Comparison of ENCODE assay signal across 19 mouse cellular contexts in the genomic region with DNA sequence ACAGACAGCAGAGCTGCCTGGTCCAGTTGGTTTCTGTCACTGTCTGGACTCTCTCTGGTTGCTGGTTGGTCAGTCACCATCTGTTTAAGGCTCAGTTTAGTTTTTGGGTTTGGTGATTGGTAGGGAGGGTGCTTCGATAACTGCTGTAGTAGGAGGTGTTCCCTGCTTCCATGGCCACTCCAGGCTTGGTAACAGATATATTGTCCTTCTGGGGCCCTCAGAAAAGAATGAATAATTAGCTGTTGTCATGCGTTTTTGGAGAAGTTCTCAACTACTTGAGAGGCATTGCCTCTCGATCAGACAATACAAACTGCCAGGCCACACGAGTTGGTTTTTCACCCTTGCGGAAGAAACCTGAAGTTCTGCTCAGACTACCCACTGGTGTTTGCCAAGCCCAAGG.
DNase-seq lines count a peak whose midpoint lies in the region; ATAC-seq lines count a peak whose summit lies in the region.
"Had no signal": no experiment of that assay in that cellular context is flagged by ENCODE, and none has a peak within 500 bp of the region (broad histone marks: within the 10 kb centered on the region; RNA-seq: fewer than 3 reads in every experiment).

No protein-coding gene starts in this region.

- H3K36me3 ChIP-seq in forebrain, embryonic 11.5 days (ENCODE audit: control insufficient read depth, insufficient read depth, low read length) = no peaks in the 10 kb centered on the region
- no peaks in the 10 kb centered on the region for H3K36me3 ChIP-seq in forebrain, embryonic 15.5 days
- H3K36me3 ChIP-seq in hindbrain, embryonic 10.5 days = no peaks in the 10 kb centered on the region
- H3K36me3 ChIP-seq in midbrain, embryonic 12.5 days = no peaks in the 10 kb centered on the region
- H3K36me3 ChIP-seq: limb, embryonic 15.5 days; neural tube, embryonic 12.5 days had no signal

- no peaks in the 10 kb centered on the region for H3K9me3 ChIP-seq in forebrain, embryonic 11.5 days (ENCODE audit: control insufficient read depth, low read length)
- H3K9me3 ChIP-seq in forebrain, embryonic 15.5 days = no peaks in the 10 kb centered on the region
- H3K9me3 ChIP-seq in hindbrain, embryonic 10.5 days = no peaks in the 10 kb centered on the region
- no peaks in the 10 kb centered on the region for H3K9me3 ChIP-seq in midbrain, embryonic 12.5 days
- H3K9me3 ChIP-seq: limb, embryonic 15.5 days; neural tube, embryonic 12.5 days had no signal

- 51% methylated on average over 5 of the region's 5 CpGs for WGBS in forebrain, embryonic 11.5 days
- WGBS in forebrain, embryonic 15.5 days = 30% methylated on average over 5 of the region's 5 CpGs
- WGBS in hindbrain, embryonic 10.5 days = 46% methylated on average over 5 of the region's 5 CpGs
- 38% methylated on average over 5 of the region's 5 CpGs for WGBS in midbrain, embryonic 12.5 days

- no peak overlapping the region for H3K4me3 ChIP-seq in forebrain, embryonic 11.5 days (ENCODE audit: low read depth, low read length)
- no peak overlapping the region for H3K4me3 ChIP-seq in forebrain, embryonic 15.5 days
- no peak overlapping the region for H3K4me3 ChIP-seq in hindbrain, embryonic 10.5 days
- H3K4me3 ChIP-seq in midbrain, embryonic 12.5 days = no peak overlapping the region
- H3K4me3 ChIP-seq: erythroblast, embryonic 14.5 days; limb, embryonic 15.5 days; neural tube, embryonic 12.5 days had no signal

- H3K4me2 ChIP-seq in forebrain, embryonic 11.5 days (ENCODE audit: low read depth, low read length, severe bottlenecking) = no peak overlapping the region
- H3K4me2 ChIP-seq in forebrain, embryonic 15.5 days (replicated peaks) = no peak overlapping the region
- no peak overlapping the region for H3K4me2 ChIP-seq in midbrain, embryonic 12.5 days (replicated peaks)
- H3K4me2 ChIP-seq: limb, embryonic 15.5 days; neural tube, embryonic 12.5 days had no signal

- no peak for DNase-seq in forebrain, embryonic 11.5 days (ENCODE audit: low spot score)
- peak; percentile 36 for DNase-seq in ES-CJ7 (ENCODE audit: low read depth, low spot score)
- no peak for DNase-seq in hindbrain, embryonic 10.5 days (ENCODE audit: low spot score)
- no peak for DNase-seq in left cerebral cortex, postnatal 10 days (ENCODE audit: extremely low spot score in 1 of 2, low spot score in 2 of 2)
- DNase-seq in right cerebral cortex, adult 2 months (ENCODE audit: low spot score in 2 of 2) = no peak
- DNase-seq in embryo, embryonic 10 days (ENCODE audit: low spot score) = no peak
- DNase-seq: adrenal gland, adult 8-10 months; cerebellum, adult 18-20 months; cerebellum, postnatal 36 days; kidney, adult 18-20 months; kidney, postnatal 4 days; lung, postnatal 14 days; right cerebral cortex, postnatal 4 days; thymus, postnatal 25 days had no signal

- H3K9ac ChIP-seq in forebrain, embryonic 11.5 days (ENCODE audit: low read length) = no peak overlapping the region
- H3K9ac ChIP-seq in forebrain, embryonic 15.5 days (replicated peaks) = no peak overlapping the region
- H3K9ac ChIP-seq in midbrain, embryonic 12.5 days (replicated peaks) = no peak overlapping the region
- H3K9ac ChIP-seq: limb, embryonic 15.5 days; neural tube, embryonic 12.5 days had no signal

- peaks cover 25% of the 10 kb centered on the region for H3K4me1 ChIP-seq in forebrain, embryonic 11.5 days (replicated peaks; ENCODE audit: control insufficient read depth, insufficient read depth, low read length)
- peaks cover 34% of the 10 kb centered on the region for H3K4me1 ChIP-seq in forebrain, embryonic 15.5 days
- peaks cover 71% of the 10 kb centered on the region for H3K4me1 ChIP-seq in hindbrain, embryonic 10.5 days (replicated peaks)
- H3K4me1 ChIP-seq in midbrain, embryonic 12.5 days = peaks cover 47% of the 10 kb centered on the region
- H3K4me1 ChIP-seq: limb, embryonic 15.5 days had no signal

- 0 out of 2 replicates have a peak overlapping the region, but pooled peaks have one; percentile 6 for H3K27ac ChIP-seq in forebrain, embryonic 11.5 days (ENCODE audit: low read depth, low read length)
- no peak overlapping the region for H3K27ac ChIP-seq in forebrain, embryonic 15.5 days (replicated peaks)
- peak overlapping the region; percentile 86 for H3K27ac ChIP-seq in hindbrain, embryonic 10.5 days
- H3K27ac ChIP-seq in midbrain, embryonic 12.5 days (replicated peaks) = 0 out of 2 replicates have a peak overlapping the region, but pooled peaks have one; percentile 40
- H3K27ac ChIP-seq: limb, embryonic 15.5 days; neural tube, embryonic 12.5 days had no signal

- no peaks in the 10 kb centered on the region for H3K27me3 ChIP-seq in forebrain, embryonic 11.5 days (ENCODE audit: control insufficient read depth, insufficient read depth, low read length)
- no peaks in the 10 kb centered on the region for H3K27me3 ChIP-seq in forebrain, embryonic 15.5 days
- peaks cover 4% of the 10 kb centered on the region; the same call in 1 of the 2 replicates for H3K27me3 ChIP-seq in hindbrain, embryonic 10.5 days (ENCODE audit: insufficient read depth, poor library complexity, severe bottlenecking)
- H3K27me3 ChIP-seq in midbrain, embryonic 12.5 days = peaks cover 4% of the 10 kb centered on the region; the same call in 1 of the 2 replicates
- H3K27me3 ChIP-seq: neural tube, embryonic 12.5 days had no signal

- intact Hi-C loops in left cerebral cortex, postnatal 10 days (cut with DNase I) = loop anchor here (10.0 kb wide), 4 partner anchors 383 to 867 kb away; no protein-coding TSS in a partner anchor

- ATAC-seq in forebrain, embryonic 11.5 days (replicated peaks; ENCODE audit: low FRiP score) = no peak
- no peak for ATAC-seq in forebrain, embryonic 15.5 days (replicated peaks)
- ATAC-seq in midbrain, embryonic 12.5 days (ENCODE audit: low FRiP score, low read depth) = no peak
